Mouse (Mus musculus): ENCODE measurements around the gene Adgrd1. TPM values are rescaled to one million over a fixed set of nuclear protein-coding genes. Genes with fewer than 3 reads are reported as not detected.
"Not testable (repeated sequence)": the region's sequence is repeated elsewhere in the genome, so short reads cannot be mapped to it uniquely, and the experiment has no call there.

The Adgrd1 gene
- polyA plus RNA-seq, 1 experiment from 2014 or later: 0.06 TPM

GRCm38 (mm10) chr5:129111729-129112128 is 15.2 kb downstream of the Adgrd1 start:
- ATAC-seq (ENCODE audit: low FRiP score, low read depth): no peak

DNA sequence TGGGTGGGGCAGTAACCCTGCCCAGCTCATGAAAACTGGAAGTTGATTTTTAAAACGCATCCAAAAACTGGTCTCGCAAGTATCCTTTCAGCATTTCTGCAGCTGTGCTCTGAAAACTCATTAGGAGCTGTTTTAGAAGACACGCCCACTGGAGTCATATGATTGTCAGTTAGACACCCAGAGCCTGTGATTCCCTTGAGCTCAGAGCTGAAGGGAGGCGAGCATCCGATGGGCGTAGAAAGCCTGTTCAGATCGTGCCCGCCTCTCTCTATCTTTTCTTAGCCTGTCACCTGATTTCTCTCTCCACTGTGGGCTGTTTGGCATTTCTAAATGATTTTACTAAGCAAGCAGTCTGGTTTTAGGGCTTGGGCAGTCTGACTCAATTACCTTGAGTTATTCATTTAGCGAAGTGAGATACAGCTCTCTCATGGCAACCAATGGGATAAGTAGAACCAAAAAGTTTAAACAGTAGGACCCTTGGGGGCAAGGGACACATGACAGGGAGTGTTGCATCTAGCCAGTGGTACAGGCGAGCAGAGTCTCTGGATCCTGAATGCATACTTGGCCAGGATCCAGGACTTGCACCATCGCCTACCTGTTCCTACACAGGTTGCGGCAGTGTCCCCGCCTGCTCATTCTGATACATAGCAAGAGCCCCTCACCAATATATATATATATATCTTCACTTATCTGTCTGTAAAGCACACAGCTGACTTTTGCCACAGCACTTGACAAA is 17.4 kb downstream of the Adgrd1 start:
- Histone ChIP-seq H3K9ac (no peak overlapping the region), H3K4me2 (replicated peaks) (no peak overlapping the region), H3K4me3 (no peak overlapping the region), H3K36me3 (no peaks in the 10 kb centered on the region), H3K27me3 (replicated peaks) (no peaks in the 10 kb centered on the region), H3K4me1 (no peaks in the 10 kb centered on the region), H3K9me3 (no peaks in the 10 kb centered on the region), H3K27ac (no peak overlapping the region)
- no peak for ATAC-seq (ENCODE audit: low FRiP score, low read depth)
- 80% methylated on average over 13 of the region's 13 CpGs for WGBS

More at GRCm38 (mm10) chr5:129111729-129112128, 15.2 kb downstream of the Adgrd1 start:
- no peak overlapping the region for H3K4me2 ChIP-seq (replicated peaks)
- no peaks in the 10 kb centered on the region for H3K9me3 ChIP-seq
- H3K9ac ChIP-seq: no peak overlapping the region
- no peak overlapping the region for H3K27ac ChIP-seq
- 60% methylated on average over 8 of the region's 8 CpGs for WGBS
- H3K4me1 ChIP-seq: no peaks in the 10 kb centered on the region
- H3K27me3 ChIP-seq (replicated peaks): no peaks in the 10 kb centered on the region
- no peaks in the 10 kb centered on the region for H3K36me3 ChIP-seq
- H3K4me3 ChIP-seq: no peak overlapping the region

- H3K36me3 ChIP-seq: no peaks in the 10 kb centered on the region
- H3K4me3 ChIP-seq: no peak overlapping the region
- H3K4me2 ChIP-seq (replicated peaks): no peak overlapping the region
- no peaks in the 10 kb centered on the region for H3K4me1 ChIP-seq
- no peak for ATAC-seq (ENCODE audit: low FRiP score, low read depth)
- no peak overlapping the region for H3K9ac ChIP-seq
- H3K27me3 ChIP-seq (replicated peaks): no peaks in the 10 kb centered on the region
- H3K9me3 ChIP-seq: no peaks in the 10 kb centered on the region
- 84% methylated on average over 8 of the region's 8 CpGs for WGBS
- H3K27ac ChIP-seq: no peak overlapping the region
Measured at GRCm38 (mm10) chr5:129116299-129116698, 19.7 kb downstream of the Adgrd1 start.

GRCm38 (mm10) chr5:129117593-129118113 is 21.1 kb downstream of the Adgrd1 start:
- Histone ChIP-seq H3K9ac (no peak overlapping the region), H3K27me3 (replicated peaks) (no peaks in the 10 kb centered on the region), H3K4me3 (no peak overlapping the region), H3K4me2 (replicated peaks) (no peak overlapping the region), H3K4me1 (no peaks in the 10 kb centered on the region), H3K36me3 (no peaks in the 10 kb centered on the region), H3K27ac (no peak overlapping the region), H3K9me3 (no peaks in the 10 kb centered on the region)
- WGBS: 63% methylated on average over 4 of the region's 4 CpGs
- no peak for ATAC-seq (ENCODE audit: low FRiP score, low read depth)

- H3K27me3 ChIP-seq (replicated peaks): no peaks in the 10 kb centered on the region
- no peaks in the 10 kb centered on the region for H3K36me3 ChIP-seq
- H3K9me3 ChIP-seq: no peaks in the 10 kb centered on the region
- WGBS: 53% methylated on average over 7 of the region's 7 CpGs
- no peak overlapping the region for H3K4me3 ChIP-seq
- no peaks in the 10 kb centered on the region for H3K4me1 ChIP-seq
- no peak overlapping the region for H3K27ac ChIP-seq
- no peak overlapping the region for H3K9ac ChIP-seq
- no peak for ATAC-seq (ENCODE audit: low FRiP score, low read depth)
- no peak overlapping the region for H3K4me2 ChIP-seq (replicated peaks)
Measured at GRCm38 (mm10) chr5:129118523-129118922, 22.0 kb downstream of the Adgrd1 start.

DNA sequence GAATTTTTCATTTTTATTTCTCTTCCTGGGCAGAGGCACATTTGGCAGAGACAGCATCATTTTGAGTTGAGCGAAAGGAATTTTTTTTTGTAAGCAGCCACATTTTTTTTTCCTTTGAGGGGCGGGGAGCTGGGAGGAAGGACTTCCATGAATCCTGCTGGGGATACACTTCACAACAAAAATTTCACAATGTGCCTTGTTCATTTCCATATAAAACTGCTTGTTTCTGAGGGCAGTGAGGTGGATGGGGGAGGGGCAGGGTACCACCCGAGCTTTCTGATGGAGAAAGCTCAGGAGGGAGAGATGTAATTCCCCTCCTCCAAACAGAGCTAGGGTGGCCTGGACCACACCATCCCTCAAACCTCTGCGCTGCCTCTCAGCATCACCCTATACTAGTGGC is 22.6 kb downstream of the Adgrd1 start:
- no peak for ATAC-seq (ENCODE audit: low FRiP score, low read depth)
- Histone ChIP-seq H3K27me3 (replicated peaks) (no peaks in the 10 kb centered on the region), H3K9ac (no peak overlapping the region), H3K27ac (no peak overlapping the region), H3K4me3 (no peak overlapping the region), H3K4me2 (replicated peaks) (no peak overlapping the region), H3K36me3 (no peaks in the 10 kb centered on the region), H3K9me3 (no peaks in the 10 kb centered on the region), H3K4me1 (no peaks in the 10 kb centered on the region)
- 77% methylated on average over 4 of the region's 4 CpGs for WGBS

DNA sequence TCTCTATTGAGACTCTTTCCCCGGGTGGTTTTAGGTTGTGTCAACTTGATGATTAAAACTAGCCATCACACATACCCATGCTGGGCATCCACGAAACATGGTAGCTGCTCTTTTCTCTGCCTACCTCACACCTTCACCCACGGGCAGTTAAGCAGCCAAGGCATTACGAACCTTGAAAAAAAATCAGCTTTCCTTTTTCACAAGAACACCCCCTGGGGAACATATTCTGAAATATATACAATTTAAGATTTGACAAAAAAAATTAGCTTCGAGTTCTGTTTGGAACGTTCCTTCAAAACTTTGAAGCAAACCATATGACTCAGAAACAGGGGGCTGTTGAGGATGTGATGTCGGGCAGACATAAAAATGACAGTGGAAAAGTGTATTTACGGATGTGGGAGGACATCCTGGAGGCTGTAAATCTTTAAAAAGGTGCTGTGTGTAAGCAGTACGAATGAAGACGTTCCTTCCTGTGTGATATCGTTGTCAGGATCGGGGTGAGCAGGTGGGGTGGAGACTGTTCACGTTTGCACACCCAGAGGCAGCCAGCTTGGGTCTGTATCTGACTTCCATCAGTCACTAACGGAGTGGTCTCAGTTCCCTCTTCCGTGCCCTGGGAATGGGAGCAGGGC is 25.2 kb downstream of the Adgrd1 start:
- no peak for ATAC-seq (ENCODE audit: low FRiP score, low read depth)
- Histone ChIP-seq H3K27me3 (replicated peaks) (no peaks in the 10 kb centered on the region), H3K4me3 (no peak overlapping the region), H3K4me2 (replicated peaks) (no peak overlapping the region), H3K36me3 (no peaks in the 10 kb centered on the region), H3K4me1 (no peaks in the 10 kb centered on the region), H3K27ac (no peak overlapping the region), H3K9ac (no peak overlapping the region), H3K9me3 (no peaks in the 10 kb centered on the region)
- WGBS: 92% methylated on average over 15 of the region's 15 CpGs

DNA sequence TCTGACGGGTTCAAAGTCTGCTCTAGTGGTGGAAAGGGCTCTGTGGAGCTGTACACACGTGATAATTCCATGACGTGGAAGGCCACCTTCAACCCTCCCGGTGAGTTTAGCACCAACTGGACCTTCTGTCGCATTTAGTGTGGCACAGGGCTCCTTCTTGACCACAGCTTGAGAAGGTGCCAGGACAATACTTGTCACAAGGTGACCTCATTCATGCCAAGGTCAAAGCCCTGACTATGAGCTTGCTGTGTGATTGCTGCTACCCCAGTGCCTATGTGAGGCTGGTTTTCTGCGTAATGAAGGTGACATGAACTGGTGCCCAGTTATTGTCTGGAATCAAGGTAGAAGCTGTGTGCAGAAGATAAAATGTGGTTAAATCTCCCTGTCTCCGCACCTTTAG is 25.9 kb downstream of the Adgrd1 start:
- Histone ChIP-seq H3K9ac (no peak overlapping the region), H3K9me3 (no peaks in the 10 kb centered on the region), H3K36me3 (no peaks in the 10 kb centered on the region), H3K27me3 (replicated peaks) (no peaks in the 10 kb centered on the region), H3K4me2 (replicated peaks) (no peak overlapping the region), H3K4me1 (no peaks in the 10 kb centered on the region), H3K4me3 (no peak overlapping the region), H3K27ac (no peak overlapping the region)
- WGBS: 91% methylated on average over 7 of the region's 7 CpGs
- no peak for ATAC-seq (ENCODE audit: low FRiP score, low read depth)

- Histone ChIP-seq H3K9me3 (no peaks in the 10 kb centered on the region), H3K27me3 (replicated peaks) (no peaks in the 10 kb centered on the region), H3K27ac (no peak overlapping the region), H3K9ac (no peak overlapping the region), H3K4me1 (no peaks in the 10 kb centered on the region), H3K4me3 (no peak overlapping the region), H3K4me2 (replicated peaks) (no peak overlapping the region), H3K36me3 (no peaks in the 10 kb centered on the region)
- WGBS: 46% methylated on average over 11 of the region's 11 CpGs
- no peak for ATAC-seq (ENCODE audit: low FRiP score, low read depth)
Measured at GRCm38 (mm10) chr5:129124070-129124828, 27.7 kb downstream of the Adgrd1 start.

- H3K9ac ChIP-seq; H3K4me3 ChIP-seq; H3K27me3 ChIP-seq (replicated peaks); H3K36me3 ChIP-seq; H3K27ac ChIP-seq; H3K4me2 ChIP-seq (replicated peaks); H3K4me1 ChIP-seq; ATAC-seq (ENCODE audit: low FRiP score, low read depth); H3K9me3 ChIP-seq: not testable (repeated sequence)
- WGBS: 95% methylated on average over 22 of the region's 22 CpGs
Measured at GRCm38 (mm10) chr5:129128310-129128709, 31.8 kb downstream of the Adgrd1 start.

- Histone ChIP-seq H3K36me3 (no peaks in the 10 kb centered on the region), H3K4me1 (no peaks in the 10 kb centered on the region), H3K9me3 (peaks cover 7% of the 10 kb centered on the region; the same call in 1 of the 2 replicates), H3K4me3 (no peak overlapping the region), H3K4me2 (replicated peaks) (no peak overlapping the region), H3K9ac (no peak overlapping the region), H3K27me3 (replicated peaks) (no peaks in the 10 kb centered on the region), H3K27ac (no peak overlapping the region)
- 89% methylated on average over 8 of the region's 8 CpGs for WGBS
- no peak for ATAC-seq (ENCODE audit: low FRiP score, low read depth)
Measured at GRCm38 (mm10) chr5:129130301-129130700, 33.8 kb downstream of the Adgrd1 start.

GRCm38 (mm10) chr5:129137405-129137804 is 40.9 kb downstream of the Adgrd1 start:
- Histone ChIP-seq H3K4me1 (no peaks in the 10 kb centered on the region), H3K27me3 (replicated peaks) (no peaks in the 10 kb centered on the region), H3K9me3 (no peaks in the 10 kb centered on the region), H3K36me3 (no peaks in the 10 kb centered on the region), H3K27ac (no peak overlapping the region), H3K9ac (no peak overlapping the region), H3K4me3 (no peak overlapping the region), H3K4me2 (replicated peaks) (no peak overlapping the region)
- WGBS: 90% methylated on average over 5 of the region's 5 CpGs
- no peak for ATAC-seq (ENCODE audit: low FRiP score, low read depth)
